Mouse (Mus musculus) C2C12 (cell line): ENCODE measurements around the gene Hist1h4j.

Experiments used
- CEBPB ChIP-seq: IDR thresholded peaks from one replicate; pipeline ENCODE4 v1.6.1; 2011; ENCODE audit warnings: low read depth, mild to moderate bottlenecking, control low read depth, moderate library complexity
- CTCF ChIP-seq: IDR thresholded peaks from one replicate; pipeline ENCODE4 v1.5.1; 2011; ENCODE audit not compliant: control insufficient read depth, insufficient read depth, insufficient read length

DNA sequence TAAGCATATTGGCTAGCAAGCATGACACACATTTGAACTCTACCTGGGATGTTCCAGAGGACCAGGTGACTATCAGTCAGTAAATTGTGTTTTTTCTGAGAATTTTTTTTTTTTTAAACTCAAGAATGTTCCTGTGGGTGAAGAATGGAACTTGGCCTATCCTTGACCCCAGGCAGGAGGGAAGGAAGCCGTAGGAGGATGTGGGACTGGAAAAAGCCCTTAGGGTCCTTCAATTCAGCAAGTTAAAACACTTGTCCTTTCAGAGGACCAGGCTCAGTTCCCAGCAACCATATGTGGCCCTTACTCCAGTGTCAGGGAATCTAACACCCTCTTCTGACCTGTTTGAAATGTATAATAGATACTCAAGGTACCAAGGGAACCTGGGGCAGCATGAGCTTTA is 5.3 kb upstream of the Hist1h4j start:
- no peak for TF ChIP-seq CTCF
- no peak for TF ChIP-seq CEBPB
